Mouse (Mus musculus): ENCODE results near the gene Sbf2. TPM values are rescaled to one million over a fixed set of nuclear protein-coding genes. Genes with fewer than 3 reads are reported as not detected.

Gene Sbf2
- polyA plus RNA-seq, 1 experiment: 5.5 TPM

GRCm38 (mm10) chr7:110628611-110629354 lies 14.1 kb upstream of the Sbf2 start:
- peaks cover 22% of the 10 kb centered on the region for H3K27me3 ChIP-seq (ENCODE audit: control insufficient read depth, insufficient read depth, low read length)
- no peak overlapping the region for H3K27ac ChIP-seq (ENCODE audit: insufficient read depth, low read length)
- H3K4me1 ChIP-seq (ENCODE audit: control insufficient read depth, insufficient read depth, insufficient read length): peaks cover 19% of the 10 kb centered on the region
- 3% methylated on average over 33 of the region's 33 CpGs for WGBS
- TF ChIP-seq POLR2A (IDR thresholded peaks at IDR 0.05; ENCODE audit: low read depth, low read length) (no peak), CTCF (IDR thresholded peaks at IDR 0.05; ENCODE audit: extremely low read depth, insufficient read depth, insufficient read length, insufficient replicate concordance) (no peak)
- H3K36me3 ChIP-seq (ENCODE audit: control insufficient read depth, insufficient read depth, low read length): no peaks in the 10 kb centered on the region
- peak overlapping the region; percentile 48 for H3K4me3 ChIP-seq (ENCODE audit: extremely low read depth, insufficient read depth, insufficient read length)
- no peak for DNase-seq (ENCODE audit: low read depth in 1 of 2, low spot score in 2 of 2)

GRCm38 (mm10) chr7:110628273-110628600 lies 13.5 kb upstream of the Sbf2 start:
- no peak for TF ChIP-seq CTCF (IDR thresholded peaks at IDR 0.05; ENCODE audit: extremely low read depth, insufficient read depth, insufficient read length, insufficient replicate concordance)
- no peak for TF ChIP-seq POLR2A (IDR thresholded peaks at IDR 0.05; ENCODE audit: low read depth, low read length)
- Histone ChIP-seq H3K27ac (ENCODE audit: insufficient read depth, low read length) (no peak overlapping the region), H3K4me3 (ENCODE audit: extremely low read depth, insufficient read depth, insufficient read length) (peak overlapping the region; percentile 48), H3K4me1 (ENCODE audit: control insufficient read depth, insufficient read depth, insufficient read length) (peaks cover 19% of the 10 kb centered on the region), H3K36me3 (ENCODE audit: control insufficient read depth, insufficient read depth, low read length) (no peaks in the 10 kb centered on the region), H3K27me3 (ENCODE audit: control insufficient read depth, insufficient read depth, low read length) (peaks cover 22% of the 10 kb centered on the region)
- WGBS: 6% methylated on average over 11 of the region's 11 CpGs
- DNase-seq (ENCODE audit: low read depth in 1 of 2, low spot score in 2 of 2): no peak

- H3K27me3 ChIP-seq (ENCODE audit: control insufficient read depth, insufficient read depth, low read length): peaks cover 22% of the 10 kb centered on the region
- DNase-seq (ENCODE audit: low read depth in 1 of 2, low spot score in 2 of 2): peak in 1 of 2 experiments; percentile 57
- peak within 1 kb of the TSS; percentile 48 for H3K4me3 ChIP-seq (ENCODE audit: extremely low read depth, insufficient read depth, insufficient read length)
- WGBS: 3% methylated on average over 30 of the region's 30 CpGs
- TF ChIP-seq POLR2A (IDR thresholded peaks at IDR 0.05; ENCODE audit: low read depth, low read length) (peak; percentile 8; the same call in 1 of the 2 replicates), CTCF (IDR thresholded peaks at IDR 0.05; ENCODE audit: extremely low read depth, insufficient read depth, insufficient read length, insufficient replicate concordance) (no peak)
- H3K4me1 ChIP-seq (ENCODE audit: control insufficient read depth, insufficient read depth, insufficient read length): peaks cover 19% of the 10 kb centered on the region
- no peak within 1 kb of the TSS for H3K27ac ChIP-seq (ENCODE audit: insufficient read depth, low read length)
- no peaks in the 10 kb centered on the region for H3K36me3 ChIP-seq (ENCODE audit: control insufficient read depth, insufficient read depth, low read length)
These were observed 13.0 kb upstream of the Sbf2 start, which contains the start of gene Adm for GRCm38 (mm10) chr7:110627486-110628272. TSS of gene Adm (plus strand) at chr7:110627661.

- Histone ChIP-seq H3K36me3 (ENCODE audit: control insufficient read depth, insufficient read depth, low read length) (no peaks in the 10 kb centered on the region), H3K27ac (ENCODE audit: insufficient read depth, low read length) (no peak overlapping the region), H3K27me3 (ENCODE audit: control insufficient read depth, insufficient read depth, low read length) (peaks cover 22% of the 10 kb centered on the region), H3K4me3 (ENCODE audit: extremely low read depth, insufficient read depth, insufficient read length) (peak overlapping the region; percentile 48; the same call in 1 of the 2 replicates), H3K4me1 (ENCODE audit: control insufficient read depth, insufficient read depth, insufficient read length) (peaks cover 19% of the 10 kb centered on the region)
- TF ChIP-seq CTCF (IDR thresholded peaks at IDR 0.05; ENCODE audit: extremely low read depth, insufficient read depth, insufficient read length, insufficient replicate concordance) (no peak), POLR2A (IDR thresholded peaks at IDR 0.05; ENCODE audit: low read depth, low read length) (no peak)
- no peak for DNase-seq (ENCODE audit: low read depth in 1 of 2, low spot score in 2 of 2)
- WGBS: 4% methylated on average over 12 of the region's 12 CpGs
These were observed 12.4 kb upstream of the Sbf2 start for GRCm38 (mm10) chr7:110627099-110627482.

- no peaks in the 10 kb centered on the region for H3K36me3 ChIP-seq (ENCODE audit: control insufficient read depth, insufficient read depth, low read length)
- TF ChIP-seq POLR2A (IDR thresholded peaks at IDR 0.05; ENCODE audit: low read depth, low read length): no peak
- no peak for TF ChIP-seq CTCF (IDR thresholded peaks at IDR 0.05; ENCODE audit: extremely low read depth, insufficient read depth, insufficient read length, insufficient replicate concordance)
- peaks cover 19% of the 10 kb centered on the region for H3K4me1 ChIP-seq (ENCODE audit: control insufficient read depth, insufficient read depth, insufficient read length)
- no peak overlapping the region for H3K27ac ChIP-seq (ENCODE audit: insufficient read depth, low read length)
- DNase-seq (ENCODE audit: low read depth in 1 of 2, low spot score in 2 of 2): no peak
- peak overlapping the region; percentile 29; the same call in 1 of the 2 replicates for H3K4me3 ChIP-seq (ENCODE audit: extremely low read depth, insufficient read depth, insufficient read length)
- peaks cover 22% of the 10 kb centered on the region for H3K27me3 ChIP-seq (ENCODE audit: control insufficient read depth, insufficient read depth, low read length)
- 9% methylated on average over 28 of the region's 28 CpGs for WGBS
These were observed 11.7 kb upstream of the Sbf2 start for GRCm38 (mm10) chr7:110626186-110627098.

- Histone ChIP-seq H3K4me3 (ENCODE audit: extremely low read depth, insufficient read depth, insufficient read length) (peak overlapping the region; percentile 32; the same call in 1 of the 2 replicates), H3K4me1 (ENCODE audit: control insufficient read depth, insufficient read depth, insufficient read length) (peaks cover 13% of the 10 kb centered on the region), H3K36me3 (ENCODE audit: control insufficient read depth, insufficient read depth, low read length) (no peaks in the 10 kb centered on the region), H3K27me3 (ENCODE audit: control insufficient read depth, insufficient read depth, low read length) (peaks cover 20% of the 10 kb centered on the region), H3K27ac (ENCODE audit: insufficient read depth, low read length) (no peak overlapping the region)
- no peak for DNase-seq (ENCODE audit: low read depth in 1 of 2, low spot score in 2 of 2)
- 34% methylated on average over 10 of the region's 10 CpGs for WGBS
- TF ChIP-seq CTCF (IDR thresholded peaks at IDR 0.05; ENCODE audit: extremely low read depth, insufficient read depth, insufficient read length, insufficient replicate concordance): no peak
- TF ChIP-seq POLR2A (IDR thresholded peaks at IDR 0.05; ENCODE audit: low read depth, low read length): no peak
These were observed 10.8 kb upstream of the Sbf2 start for GRCm38 (mm10) chr7:110625489-110625888.

Data from spleen, adult 2 months (tissue).